Mouse (Mus musculus) forebrain, embryonic 13.5 days (tissue): ENCODE measurements around the gene Ripk1. TPM values are rescaled to one million over a fixed set of nuclear protein-coding genes. Genes with fewer than 3 reads are reported as not detected.
A peak's percentile ranks its signal among the peaks of the same experiment; 100 is the strongest.

ENCODE experiments used
- ATAC-seq: fragments of 200-750 bp; cut with Nextera tagmentation; 2 replicates; pipeline ENCODE4 v1.8.0; 2017
- H3K27ac ChIP-seq: fragments of 300-500 bp; sonication (generic); 2 replicates; pipeline ENCODE4 v1.5.1; 2015; ENCODE audit warnings: inconsistent platforms, mild to moderate bottlenecking, moderate library complexity
- H3K27me3 ChIP-seq: fragments of 300-500 bp; sonication (generic); 2 replicates; pipeline ENCODE4 v1.6.1; 2015; ENCODE audit warnings: mild to moderate bottlenecking, inconsistent platforms
- H3K36me3 ChIP-seq: fragments of 300-500 bp; sonication (generic); 2 replicates; pipeline ENCODE4 v1.6.1; 2015; ENCODE audit warnings: mild to moderate bottlenecking, inconsistent platforms; ENCODE audit not compliant: poor library complexity, severe bottlenecking
- H3K4me1 ChIP-seq: fragments of 300-500 bp; sonication (generic); 2 replicates; pipeline ENCODE4 v1.6.1; 2015; ENCODE audit warnings: inconsistent platforms
- H3K4me2 ChIP-seq: fragments of 300-500 bp; sonication (generic); 2 replicates; pipeline ENCODE4 v1.6.1; 2015; ENCODE audit warnings: inconsistent platforms, mild to moderate bottlenecking, moderate library complexity
- H3K4me3 ChIP-seq: fragments of 300-500 bp; sonication (generic); 2 replicates; pipeline ENCODE4 v1.5.1; 2015; ENCODE audit warnings: mild to moderate bottlenecking, inconsistent platforms
- H3K9ac ChIP-seq: fragments of 300-500 bp; sonication (generic); 2 replicates; pipeline ENCODE4 v1.6.1; 2015; ENCODE audit warnings: mild to moderate bottlenecking, inconsistent platforms
- H3K9me3 ChIP-seq: fragments of 300-500 bp; sonication (generic); replicated peaks from 2 replicates; pipeline ENCODE4 v1.6.1; 2016; ENCODE audit warnings: inconsistent platforms
- WGBS: fragments of 180-500 bp; shearing (Covaris S2); methylation state at CpG from one replicate; pipeline ENCODE4 v1.1.7; 2015; 5-methylcytosine and 5-hydroxymethylcytosine counted together
- polyA plus RNA-seq: library from polyadenylated mRNA; unstranded; fragments of >200 nt; fragmentation: Nextera tagmentation; extraction: Ambion mirVana; gene quantifications from 2 replicates; pipeline ENCODE4 v1.2.1, GENCODE M21; 2015

Gene Ripk1
- polyA plus RNA-seq, 1 experiment from 2014 or later: 5.8 TPM

DNA sequence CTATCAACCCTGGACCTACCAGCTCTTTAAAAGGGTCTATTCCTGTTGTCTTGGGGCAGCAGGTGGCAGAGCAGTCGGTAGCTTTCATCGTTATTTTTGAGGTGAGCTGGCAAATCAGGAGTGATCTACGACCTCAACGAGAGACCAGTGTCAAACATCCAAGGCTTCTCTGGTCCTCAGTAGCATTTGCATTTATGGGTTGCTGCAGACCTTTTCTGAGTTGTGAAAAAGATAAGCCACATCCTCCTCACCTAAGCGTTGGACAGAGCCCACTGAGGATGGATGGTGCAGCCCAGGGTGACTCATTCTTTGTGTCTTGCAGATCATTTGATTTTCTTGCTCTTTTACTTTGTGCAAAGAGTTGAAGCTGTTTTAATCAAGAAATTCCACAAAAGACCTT is 895 bp downstream of the Ripk1 start:
- Histone ChIP-seq H3K4me2 (peak overlapping the region; percentile 81), H3K27me3 (no peaks in the 10 kb centered on the region), H3K4me1 (peaks cover 16% of the 10 kb centered on the region), H3K4me3 (peak overlapping the region; percentile 96), H3K9me3 (no peaks in the 10 kb centered on the region), H3K36me3 (no peaks in the 10 kb centered on the region), H3K9ac (peak overlapping the region; percentile 88), H3K27ac (no peak overlapping the region)
- ATAC-seq: no peak
- WGBS: 7% methylated on average over 5 of the region's 5 CpGs

DNA sequence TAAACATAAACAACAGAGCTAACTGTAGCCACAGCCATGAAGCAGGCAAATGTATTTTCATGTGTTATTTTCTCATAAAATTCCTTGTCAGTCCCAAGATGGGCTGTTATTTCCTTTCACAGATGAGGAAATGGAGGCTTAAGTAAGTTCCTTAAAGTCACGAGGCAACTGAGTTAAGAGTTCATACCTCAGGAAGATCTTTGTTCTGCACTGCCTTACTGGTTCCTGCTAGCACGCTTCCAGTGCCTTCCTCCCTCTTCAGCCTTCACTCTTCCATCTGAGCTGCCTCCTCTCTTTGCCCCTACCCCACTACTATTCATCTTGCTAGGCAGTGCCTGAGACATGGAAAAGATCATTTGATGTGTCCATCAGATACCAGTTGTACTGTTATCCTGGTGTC is 5.1 kb downstream of the Ripk1 start:
- no peak overlapping the region for H3K4me3 ChIP-seq
- H3K9me3 ChIP-seq: no peaks in the 10 kb centered on the region
- H3K27me3 ChIP-seq: no peaks in the 10 kb centered on the region
- H3K36me3 ChIP-seq: no peaks in the 10 kb centered on the region
- H3K9ac ChIP-seq: no peak overlapping the region
- H3K4me1 ChIP-seq: peaks cover 5% of the 10 kb centered on the region
- no peak for ATAC-seq
- H3K4me2 ChIP-seq: no peak overlapping the region
- H3K27ac ChIP-seq: no peak overlapping the region
- 76% methylated on average over 2 of the region's 2 CpGs for WGBS

DNA sequence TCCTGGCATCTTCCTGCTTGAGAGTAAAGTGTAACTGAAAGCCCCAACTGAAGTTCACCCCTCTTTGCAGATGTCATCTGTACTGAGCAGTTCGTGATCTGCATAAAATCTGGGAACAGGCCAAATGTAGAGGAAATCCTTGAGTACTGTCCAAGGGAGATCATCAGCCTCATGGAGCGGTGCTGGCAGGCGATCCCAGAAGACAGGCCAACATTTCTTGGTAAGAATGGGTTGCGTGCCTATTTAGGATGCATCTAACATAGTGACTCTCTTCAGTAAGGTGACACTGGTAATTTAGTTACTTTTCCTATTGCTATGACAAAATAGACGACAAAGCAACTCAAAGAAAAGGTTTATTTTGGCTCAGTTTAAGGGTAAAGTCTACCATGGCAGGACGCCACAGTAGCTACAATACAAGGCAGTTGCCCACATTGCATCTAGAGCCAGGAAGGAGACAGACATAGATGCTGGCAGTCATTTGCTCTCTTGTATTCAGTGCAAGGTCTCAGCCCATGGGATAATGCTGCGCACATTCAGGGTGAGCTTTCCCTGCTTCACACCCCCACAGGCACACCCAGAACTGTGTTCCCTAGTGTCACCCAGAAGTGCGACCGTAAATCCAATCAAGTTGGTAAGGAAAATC is 14.9 kb downstream of the Ripk1 start:
- Histone ChIP-seq H3K27me3 (no peaks in the 10 kb centered on the region), H3K4me2 (no peak overlapping the region), H3K36me3 (peaks cover 53% of the 10 kb centered on the region), H3K27ac (no peak overlapping the region), H3K9me3 (no peaks in the 10 kb centered on the region), H3K9ac (no peak overlapping the region), H3K4me1 (no peaks in the 10 kb centered on the region), H3K4me3 (no peak overlapping the region)
- 93% methylated on average over 9 of the region's 9 CpGs for WGBS
- no peak; the same call in 1 of the 2 replicates for ATAC-seq

DNA sequence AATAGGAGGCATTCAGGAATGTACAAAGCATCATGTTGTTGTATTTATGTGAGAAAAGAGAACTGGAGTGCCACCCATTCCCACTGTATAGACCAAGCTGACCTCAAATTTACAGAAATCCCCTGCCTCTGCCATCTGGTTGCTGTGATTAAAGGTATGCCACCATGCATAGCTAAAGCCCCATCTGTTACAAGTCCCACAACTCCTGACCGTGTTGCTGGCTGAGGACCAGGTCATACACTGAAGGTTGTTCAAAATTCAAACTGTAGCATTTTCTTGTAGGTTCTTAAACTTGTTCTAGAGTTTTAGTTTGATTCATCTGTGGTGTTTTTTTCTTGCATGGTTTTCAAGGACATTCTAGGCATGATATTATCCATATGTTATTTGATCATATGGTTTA is 16.4 kb downstream of the Ripk1 start:
- Histone ChIP-seq H3K9ac (no peak overlapping the region), H3K27ac (no peak overlapping the region), H3K4me3 (no peak overlapping the region), H3K4me2 (no peak overlapping the region), H3K4me1 (no peaks in the 10 kb centered on the region), H3K9me3 (no peaks in the 10 kb centered on the region), H3K27me3 (no peaks in the 10 kb centered on the region), H3K36me3 (peaks cover 47% of the 10 kb centered on the region)
- ATAC-seq: no peak
- 91% methylated on average over 1 of the region's 1 CpGs for WGBS

DNA sequence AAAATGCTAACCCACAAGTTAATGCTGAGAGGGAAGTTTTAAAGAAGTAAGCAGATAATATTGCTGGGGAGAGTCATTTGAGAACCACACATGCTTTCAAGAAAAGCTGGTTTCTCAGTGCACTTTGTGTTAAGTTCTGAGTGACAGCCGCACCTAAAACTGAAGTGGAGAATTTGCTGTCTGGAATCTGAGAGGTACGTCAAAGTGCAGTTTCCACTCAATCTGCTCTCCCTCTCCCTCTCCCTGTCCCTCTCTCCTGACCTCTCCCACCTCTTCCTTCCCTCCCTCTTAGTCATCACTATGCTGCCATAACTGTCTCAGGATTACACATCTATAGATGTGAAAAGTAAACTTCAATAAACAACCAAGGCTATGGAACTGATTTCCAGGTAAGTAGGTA is 19.8 kb downstream of the Ripk1 start:
- Histone ChIP-seq H3K9me3 (no peaks in the 10 kb centered on the region), H3K27me3 (no peaks in the 10 kb centered on the region), H3K4me3 (no peak overlapping the region), H3K27ac (no peak overlapping the region), H3K36me3 (peaks cover 24% of the 10 kb centered on the region), H3K4me1 (no peaks in the 10 kb centered on the region), H3K9ac (no peak overlapping the region), H3K4me2 (no peak overlapping the region)
- WGBS: 88% methylated on average over 2 of the region's 2 CpGs
- ATAC-seq: no peak

DNA sequence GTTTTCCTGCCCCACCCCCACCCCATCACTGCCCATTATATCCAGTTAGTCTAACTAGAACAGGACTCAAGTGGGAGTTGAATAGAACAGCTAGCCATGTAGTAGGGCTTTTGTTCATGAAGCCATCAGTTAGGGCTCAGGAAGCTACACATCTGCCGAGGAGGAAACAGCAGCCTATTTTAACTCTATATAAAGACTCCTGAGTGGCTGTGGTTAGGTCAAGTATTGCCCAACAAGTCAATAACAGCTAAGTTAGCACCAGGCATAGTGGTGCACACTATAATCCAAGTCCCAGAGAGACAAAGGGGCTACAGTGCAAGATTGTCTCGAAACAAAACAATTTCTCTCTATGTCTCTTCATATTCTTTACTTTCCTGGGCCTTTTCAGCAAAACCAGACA is 29.9 kb downstream of the Ripk1 start:
- Histone ChIP-seq H3K27ac (no peak overlapping the region), H3K36me3 (peaks cover 42% of the 10 kb centered on the region), H3K9me3 (no peaks in the 10 kb centered on the region), H3K27me3 (no peaks in the 10 kb centered on the region), H3K4me1 (peaks cover 4% of the 10 kb centered on the region), H3K4me2 (no peak overlapping the region), H3K4me3 (no peak overlapping the region), H3K9ac (no peak overlapping the region)
- no peak for ATAC-seq
- WGBS: 55% methylated on average over 2 of the region's 2 CpGs

DNA sequence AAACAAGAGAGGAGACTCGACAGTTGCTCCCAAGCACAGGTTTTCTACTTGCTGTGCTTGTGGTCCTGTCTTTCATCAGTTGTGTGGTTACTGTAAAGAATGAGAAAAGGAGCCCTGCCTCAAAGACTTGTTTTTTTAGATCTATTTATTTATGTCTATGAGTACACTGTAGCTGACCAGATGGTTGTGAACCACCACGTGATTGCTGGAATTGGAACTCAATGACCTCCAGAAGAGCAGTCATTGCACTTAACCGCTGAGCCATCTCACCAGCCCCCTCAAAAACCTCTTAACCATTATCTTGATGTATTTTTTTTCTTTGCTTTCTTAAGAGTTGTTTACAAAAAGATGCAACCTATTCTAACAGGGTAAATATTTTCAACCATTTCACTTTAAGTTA is 33.3 kb downstream of the Ripk1 start:
- 84% methylated on average over 3 of the region's 3 CpGs for WGBS
- peaks cover 23% of the 10 kb centered on the region for H3K4me1 ChIP-seq
- H3K4me3 ChIP-seq: no peak overlapping the region
- H3K9ac ChIP-seq: no peak overlapping the region
- H3K27me3 ChIP-seq: no peaks in the 10 kb centered on the region
- H3K36me3 ChIP-seq: peaks cover 30% of the 10 kb centered on the region
- H3K9me3 ChIP-seq: no peaks in the 10 kb centered on the region; the same call in 1 of the 2 replicates
- no peak for ATAC-seq
- H3K27ac ChIP-seq: no peak overlapping the region
- H3K4me2 ChIP-seq: no peak overlapping the region

DNA sequence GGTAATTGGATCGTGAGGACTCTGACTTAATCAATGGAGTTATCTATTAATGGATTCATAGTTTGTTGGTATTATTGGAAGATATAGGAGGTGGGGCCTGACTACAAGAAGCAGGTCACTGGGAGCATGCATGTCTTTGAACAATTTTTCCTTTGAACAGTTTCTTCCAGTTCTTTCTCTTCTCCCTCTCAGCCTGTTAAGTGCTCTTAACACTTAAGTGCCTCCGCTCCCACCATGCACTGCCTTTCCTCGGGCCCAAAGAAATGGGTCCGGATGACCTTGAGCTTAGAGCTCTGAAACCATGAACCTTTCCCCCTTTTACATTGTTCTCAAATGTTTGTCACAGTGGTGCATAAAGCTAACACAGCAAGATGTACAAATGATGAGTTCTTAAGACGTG is 34.6 kb downstream of the Ripk1 start:
- H3K4me1 ChIP-seq: peaks cover 23% of the 10 kb centered on the region
- H3K9ac ChIP-seq: peak overlapping the region; percentile 92; the same call in 1 of the 2 replicates
- H3K9me3 ChIP-seq: no peaks in the 10 kb centered on the region; the same call in 1 of the 2 replicates
- WGBS: 84% methylated on average over 5 of the region's 5 CpGs
- peaks cover 20% of the 10 kb centered on the region for H3K36me3 ChIP-seq
- H3K27me3 ChIP-seq: no peaks in the 10 kb centered on the region
- H3K4me3 ChIP-seq: no peak overlapping the region
- H3K4me2 ChIP-seq: peak overlapping the region; percentile 84
- no peak for ATAC-seq
- H3K27ac ChIP-seq: peak overlapping the region; percentile 83

DNA sequence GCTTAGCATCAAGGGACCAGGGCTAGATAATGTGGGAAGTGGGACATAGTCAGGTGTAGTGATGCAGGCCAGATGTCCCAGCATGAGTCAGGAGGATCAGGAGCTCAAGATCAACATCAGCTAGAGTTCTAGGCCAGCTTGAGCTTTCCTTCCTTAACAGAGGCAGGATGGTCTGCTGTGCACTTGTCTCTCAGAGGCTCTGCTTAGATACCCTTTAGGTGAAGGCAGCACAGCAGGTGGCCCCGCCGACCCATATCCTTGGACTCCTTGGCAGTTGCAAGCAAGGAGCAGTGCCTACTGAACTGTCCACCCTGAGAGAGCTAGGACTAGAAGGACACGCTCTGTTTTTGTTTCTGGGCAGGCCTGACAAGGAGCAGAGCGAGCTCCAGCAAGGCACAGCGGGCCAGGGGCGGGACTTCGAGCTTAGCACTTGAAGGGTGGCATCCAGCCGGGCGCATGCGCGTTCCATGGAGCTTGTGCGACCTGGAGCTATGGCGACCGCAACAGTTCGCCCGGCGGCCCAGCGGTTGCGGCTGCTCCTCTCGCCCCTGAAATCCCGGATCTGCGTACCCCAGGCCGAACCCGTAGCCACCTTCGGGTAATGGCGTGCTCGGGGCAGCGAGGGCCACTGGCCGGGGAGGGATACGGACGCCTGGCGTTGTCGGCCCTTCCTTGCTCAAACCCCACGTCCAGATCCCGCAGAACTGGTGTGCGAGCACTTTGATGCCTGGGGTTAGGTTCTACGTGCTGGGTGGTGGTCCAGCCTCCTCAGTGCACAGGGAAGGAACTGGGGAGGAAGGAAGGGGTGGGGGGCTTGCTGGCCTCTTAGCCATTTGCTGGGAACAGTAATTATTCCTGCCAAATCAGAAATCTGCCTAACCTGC is 35.3 kb downstream of the Ripk1 start, which contains the start of gene Bphl:
TSS of gene Bphl (plus strand) at position 426 of the 884 bp plus-strand sequence.
- Histone ChIP-seq H3K27me3 (no peaks in the 10 kb centered on the region), H3K4me3 (peak within 1 kb of the TSS; percentile 75), H3K4me1 (peaks cover 23% of the 10 kb centered on the region), H3K36me3 (peaks cover 18% of the 10 kb centered on the region), H3K9ac (peak within 1 kb of the TSS; percentile 92), H3K9me3 (no peaks in the 10 kb centered on the region; the same call in 1 of the 2 replicates), H3K4me2 (peak within 1 kb of the TSS; percentile 84), H3K27ac (peak within 1 kb of the TSS; percentile 83)
- ATAC-seq: peak; percentile 98
- WGBS: under 1% methylated on average over 37 of the region's 37 CpGs

DNA sequence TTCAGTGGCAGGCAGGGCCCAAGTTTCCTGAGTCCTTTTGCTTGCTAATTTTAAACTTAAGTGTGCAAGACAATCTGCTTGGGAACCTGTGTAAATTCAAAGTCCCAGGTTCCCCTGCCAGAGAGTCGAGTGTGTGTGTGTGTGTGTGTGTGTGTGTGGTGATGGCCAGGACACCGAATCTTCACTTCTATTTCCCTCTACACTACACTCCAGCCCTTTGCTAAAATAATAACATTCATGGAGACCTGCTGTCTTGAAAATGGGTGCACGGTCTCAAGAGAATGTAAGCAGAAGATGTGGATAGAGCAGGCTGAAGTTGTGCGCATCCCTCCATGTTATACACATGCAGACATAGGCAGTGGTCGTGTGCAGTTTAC is 35.9 kb downstream of the Ripk1 start:
- Histone ChIP-seq H3K36me3 (peaks cover 15% of the 10 kb centered on the region), H3K4me3 (peak overlapping the region; percentile 75), H3K9me3 (no peaks in the 10 kb centered on the region; the same call in 1 of the 2 replicates), H3K9ac (peak overlapping the region; percentile 92), H3K4me1 (peaks cover 23% of the 10 kb centered on the region), H3K27ac (no peak overlapping the region), H3K4me2 (peak overlapping the region; percentile 84), H3K27me3 (no peaks in the 10 kb centered on the region)
- 33% methylated on average over 5 of the region's 5 CpGs for WGBS
- ATAC-seq: peak; percentile 13

DNA sequence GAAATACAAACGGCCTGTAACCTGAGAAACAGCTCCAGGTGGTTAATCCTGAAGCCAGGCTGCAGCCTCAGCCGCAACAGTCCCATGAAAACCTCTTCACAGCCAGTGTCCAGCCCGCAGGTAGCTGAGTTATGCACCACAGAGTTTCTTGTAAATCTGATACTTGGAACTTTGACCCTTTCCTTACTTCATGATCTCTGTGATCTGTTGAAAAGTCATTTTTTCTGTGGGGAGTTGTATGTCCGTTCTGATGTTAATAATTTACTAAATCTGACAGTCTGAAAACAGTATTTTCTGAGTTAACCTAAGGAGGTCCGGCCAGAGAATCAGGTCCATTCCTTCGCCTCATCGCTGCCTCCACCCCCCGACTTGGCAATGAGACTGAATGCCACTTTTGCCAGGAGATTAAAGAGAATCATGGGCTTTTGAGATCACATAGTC is 36.8 kb downstream of the Ripk1 start:
- H3K27ac ChIP-seq: no peak overlapping the region
- peak overlapping the region; percentile 36 for H3K9ac ChIP-seq
- no peaks in the 10 kb centered on the region; the same call in 1 of the 2 replicates for H3K9me3 ChIP-seq
- 30% methylated on average over 8 of the region's 8 CpGs for WGBS
- peak overlapping the region; percentile 84 for H3K4me2 ChIP-seq
- no peaks in the 10 kb centered on the region for H3K27me3 ChIP-seq
- H3K4me1 ChIP-seq: peaks cover 23% of the 10 kb centered on the region
- H3K36me3 ChIP-seq: peaks cover 9% of the 10 kb centered on the region
- H3K4me3 ChIP-seq: peak overlapping the region; percentile 75
- no peak for ATAC-seq

DNA sequence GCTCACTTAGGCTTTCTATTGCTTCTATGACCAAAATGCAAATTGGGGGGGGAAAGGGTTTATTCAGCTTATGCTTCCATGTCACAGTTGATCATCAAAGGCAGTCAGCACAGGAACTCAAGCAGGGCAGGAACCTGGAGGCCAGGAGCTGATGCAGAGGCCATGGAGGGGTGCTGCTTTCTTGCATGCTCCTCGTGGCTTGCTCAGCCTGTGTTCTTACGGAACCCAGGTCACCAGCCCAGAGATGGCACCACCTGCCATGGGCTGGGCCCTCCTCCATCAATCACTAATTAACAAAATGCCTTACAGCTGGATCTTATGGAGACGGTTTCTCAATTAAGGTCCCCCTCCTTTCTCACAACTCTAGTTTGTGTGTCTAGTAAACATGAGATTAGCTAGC is 37.9 kb downstream of the Ripk1 start:
- H3K4me3 ChIP-seq: no peak overlapping the region
- no peaks in the 10 kb centered on the region for H3K36me3 ChIP-seq
- WGBS: 90% methylated on average over 3 of the region's 3 CpGs
- H3K27me3 ChIP-seq: no peaks in the 10 kb centered on the region
- no peak for ATAC-seq
- H3K9ac ChIP-seq: no peak overlapping the region
- H3K4me2 ChIP-seq: no peak overlapping the region
- H3K4me1 ChIP-seq: peaks cover 23% of the 10 kb centered on the region
- no peaks in the 10 kb centered on the region; the same call in 1 of the 2 replicates for H3K9me3 ChIP-seq
- H3K27ac ChIP-seq: no peak overlapping the region
